Mouse (Mus musculus) limb, embryonic 12.5 days (tissue): Measurements from ENCODE around the gene Dalrd3. TPM values are rescaled to one million over a fixed set of nuclear protein-coding genes. Genes with fewer than 3 reads are reported as not detected.

ENCODE experiments used
- ATAC-seq: fragments of 200-750 bp; cut with Nextera tagmentation; 2 replicates; pipeline ENCODE4 v1.8.0; 2017; ENCODE audit warnings: low read depth, moderate TSS enrichment; ENCODE audit not compliant: insufficient number of reproducible peaks, insufficient read depth, low FRiP score, low TSS enrichment
- H3K27ac ChIP-seq: fragments of 300-500 bp; sonication (generic); 2 replicates; pipeline ENCODE4 v1.5.1; 2016; ENCODE audit warnings: mild to moderate bottlenecking, moderate library complexity
- H3K27me3 ChIP-seq: fragments of 300-500 bp; sonication (generic); 2 replicates; pipeline ENCODE4 v1.6.1; 2016; ENCODE audit warnings: mild to moderate bottlenecking, moderate library complexity
- H3K36me3 ChIP-seq: fragments of 300-500 bp; sonication (generic); 2 replicates; pipeline ENCODE4 v1.6.1; 2016; ENCODE audit warnings: mild to moderate bottlenecking, moderate library complexity
- H3K4me1 ChIP-seq: fragments of 300-500 bp; sonication (generic); replicated peaks from 2 replicates; pipeline ENCODE4 v1.6.1; 2016
- H3K4me2 ChIP-seq: fragments of 300-500 bp; sonication (generic); 2 replicates; pipeline ENCODE4 v1.6.1; 2016; ENCODE audit warnings: mild to moderate bottlenecking, moderate library complexity
- H3K4me3 ChIP-seq: fragments of 300-500 bp; sonication (generic); replicated peaks from 2 replicates; pipeline ENCODE4 v1.5.1; 2016; ENCODE audit warnings: mild to moderate bottlenecking
- H3K9ac ChIP-seq: fragments of 300-500 bp; sonication (generic); replicated peaks from 2 replicates; pipeline ENCODE4 v1.6.1; 2016; ENCODE audit warnings: mild to moderate bottlenecking, moderate library complexity
- H3K9me3 ChIP-seq: fragments of 300-500 bp; sonication (generic); 2 replicates; pipeline ENCODE4 v1.6.1; 2016; ENCODE audit warnings: mild to moderate bottlenecking, moderate library complexity
- WGBS: fragments of 180-500 bp; shearing (Covaris S2); methylation state at CpG from one replicate; pipeline ENCODE4 v1.1.7; 2016; 5-methylcytosine and 5-hydroxymethylcytosine counted together
- polyA plus RNA-seq: library from polyadenylated mRNA; unstranded; fragments of >200 nt; fragmentation: Nextera tagmentation; extraction: Ambion mirVana; gene quantifications from 2 replicates; pipeline ENCODE4 v1.2.1, GENCODE M21; 2016

Gene Dalrd3
- polyA plus RNA-seq, 1 experiment from 2014 or later = 197 TPM

DNA sequence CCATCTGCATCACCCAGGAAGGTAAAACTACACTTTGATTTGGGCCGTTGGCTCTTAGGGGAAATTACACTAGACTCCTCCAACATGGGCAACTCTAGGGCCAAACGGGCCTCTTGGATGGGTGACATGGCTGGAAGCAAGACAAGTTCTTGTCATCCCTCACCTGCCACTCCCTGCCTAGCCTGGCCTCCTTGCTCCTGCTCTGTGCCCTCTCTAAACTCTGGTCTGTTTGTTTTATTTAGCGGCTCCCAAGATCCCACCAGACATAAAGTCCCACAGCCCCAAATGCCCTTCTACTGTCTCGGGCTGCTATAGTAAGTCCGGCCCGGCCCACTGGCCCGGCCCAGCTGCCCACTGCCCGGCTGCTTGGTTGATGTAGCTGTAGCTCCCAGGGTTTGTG lies 6.0 kb upstream of the Dalrd3 start:
- Histone ChIP-seq H3K9me3 (no peaks in the 10 kb centered on the region), H3K4me2 (no peak overlapping the region), H3K4me3 (no peak overlapping the region), H3K9ac (no peak overlapping the region), H3K4me1 (peaks cover 28% of the 10 kb centered on the region), H3K27ac (no peak overlapping the region), H3K36me3 (peaks cover 58% of the 10 kb centered on the region), H3K27me3 (no peaks in the 10 kb centered on the region)
- no peak for ATAC-seq
- whole genome bisulfite sequencing = 91% methylated on average over 8 of the region's 8 CpGs

DNA sequence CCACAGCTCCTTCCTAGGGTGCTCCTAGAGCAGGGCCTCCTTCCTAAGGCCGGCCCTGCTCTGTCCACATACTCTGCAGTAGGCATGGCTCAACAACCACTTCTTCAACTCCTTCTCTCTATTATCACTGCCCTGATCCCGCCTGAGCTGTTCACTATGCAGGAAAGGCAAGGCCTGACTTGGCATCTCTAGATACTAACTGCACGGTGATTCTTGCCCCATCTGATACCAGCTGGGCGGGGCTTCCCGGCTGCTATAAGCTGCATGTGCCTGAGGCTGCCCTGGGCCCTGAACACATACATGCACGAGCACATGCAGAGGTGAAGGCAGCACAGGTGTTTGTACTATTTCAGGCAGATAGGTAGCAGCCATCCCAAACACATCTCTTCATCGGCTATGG lies 5.6 kb upstream of the Dalrd3 start:
- Histone ChIP-seq H3K9ac (no peak overlapping the region), H3K4me1 (peaks cover 33% of the 10 kb centered on the region), H3K4me3 (no peak overlapping the region), H3K9me3 (no peaks in the 10 kb centered on the region), H3K27ac (no peak overlapping the region), H3K36me3 (peaks cover 54% of the 10 kb centered on the region), H3K27me3 (no peaks in the 10 kb centered on the region), H3K4me2 (no peak overlapping the region)
- 84% methylated on average over 7 of the region's 7 CpGs for WGBS
- no peak for ATAC-seq

DNA sequence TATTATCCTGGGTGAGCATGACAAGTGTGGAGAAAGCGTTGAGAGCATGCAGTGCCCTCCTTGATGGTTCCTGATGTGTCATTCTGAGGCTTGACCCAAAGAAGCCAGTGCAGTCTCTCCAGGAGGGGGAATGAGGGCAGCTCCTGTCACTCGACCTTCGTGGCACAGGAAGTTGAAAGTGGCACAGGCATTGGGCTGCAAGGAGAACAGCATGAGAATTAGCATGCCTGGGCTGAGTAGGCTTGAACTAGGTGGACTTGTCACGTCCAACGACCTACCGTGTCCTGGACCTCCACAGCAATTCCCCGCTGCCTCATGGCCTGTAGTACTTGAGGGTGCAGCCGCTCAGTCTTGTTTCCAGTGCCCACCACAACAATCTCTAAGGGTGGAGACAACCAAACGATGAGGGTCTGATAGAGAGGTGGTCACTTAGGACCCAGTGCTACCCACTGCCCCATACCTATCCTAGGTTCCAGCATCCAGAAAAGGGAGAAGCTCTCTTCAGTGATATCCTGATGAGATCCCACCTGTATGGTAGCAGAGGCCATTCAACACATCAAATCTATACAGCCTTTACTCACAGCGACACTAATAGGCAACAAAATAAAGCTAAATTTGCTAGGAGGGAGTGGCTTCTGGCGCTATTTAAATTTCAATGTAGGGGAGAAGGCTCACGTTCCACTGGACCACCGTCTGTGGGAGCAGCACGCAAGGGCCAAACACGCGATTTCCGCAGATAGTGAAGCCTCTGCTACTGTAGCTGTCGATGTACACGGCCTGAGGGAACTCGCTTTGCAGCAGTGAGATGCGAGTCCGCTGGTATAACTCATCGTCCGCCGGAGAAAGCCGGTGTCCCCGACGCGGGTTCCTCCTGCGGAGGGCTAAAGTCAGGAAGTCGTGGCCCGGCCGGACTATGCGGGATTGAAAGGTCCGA lies 3.5 kb upstream of the Dalrd3 start:
- H3K9ac ChIP-seq = peak overlapping the region; percentile 78
- H3K9me3 ChIP-seq = no peaks in the 10 kb centered on the region
- peaks cover 55% of the 10 kb centered on the region for H3K36me3 ChIP-seq
- no peak for ATAC-seq
- no peaks in the 10 kb centered on the region for H3K27me3 ChIP-seq
- H3K4me3 ChIP-seq = peak overlapping the region; percentile 64
- 12% methylated on average over 35 of the region's 35 CpGs for WGBS
- peak overlapping the region; percentile 91 for H3K27ac ChIP-seq
- H3K4me1 ChIP-seq = peaks cover 44% of the 10 kb centered on the region
- H3K4me2 ChIP-seq = peak overlapping the region; percentile 97

DNA sequence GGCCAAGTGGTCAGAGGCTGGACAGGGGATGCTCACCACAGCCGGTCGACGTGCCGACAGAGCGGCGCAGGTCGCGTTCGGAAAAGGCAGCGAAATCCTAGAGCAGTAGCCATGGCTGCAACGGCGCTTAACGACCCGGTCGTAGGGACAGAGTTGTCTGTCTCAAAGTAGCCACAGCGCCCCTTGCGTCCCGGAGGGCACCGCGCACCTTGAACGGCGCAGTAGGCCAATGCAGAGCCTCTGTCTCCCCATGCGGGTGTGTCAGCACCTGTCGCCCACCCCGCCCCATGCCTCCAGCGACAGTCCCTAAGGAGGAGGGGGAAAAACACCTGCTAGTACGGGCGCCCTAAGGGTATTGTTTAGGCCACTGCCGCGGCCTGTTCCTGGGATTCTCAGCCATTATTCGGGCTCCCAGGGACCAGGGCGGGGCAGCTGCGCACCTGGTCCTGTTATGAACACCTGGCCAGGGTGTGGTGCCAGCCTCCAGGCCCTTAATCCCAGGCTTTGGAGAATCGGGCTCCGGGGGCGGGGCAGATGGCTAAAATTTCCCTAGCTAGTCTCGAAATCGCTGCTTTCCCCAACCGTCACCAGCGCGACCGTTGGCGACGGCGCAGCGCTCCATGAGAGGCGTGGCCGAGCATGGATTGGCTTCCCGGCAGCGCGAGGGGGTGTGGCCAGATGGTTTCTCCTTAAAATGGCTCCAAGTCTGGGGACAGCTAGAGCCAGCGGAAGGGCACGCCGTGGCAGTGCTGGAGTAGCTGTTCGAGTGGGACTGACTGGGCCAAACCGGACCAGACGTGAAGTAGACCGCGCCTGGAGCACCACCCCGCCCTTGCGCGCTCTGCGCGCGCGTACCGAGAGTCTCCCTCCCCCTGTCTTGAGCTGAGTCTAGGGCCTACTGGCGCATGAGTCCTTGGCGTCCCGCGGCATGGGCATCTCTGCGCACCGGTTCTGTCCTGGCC lies 2.6 kb upstream of the Dalrd3 start, which contains the start of gene Ndufaf3:
Ndufaf3 (minus strand) TSS at position 620 of the 962 bp plus-strand sequence.
- Histone ChIP-seq H3K27me3 (no peaks in the 10 kb centered on the region), H3K9ac (peak within 1 kb of the TSS; percentile 78), H3K27ac (peak within 1 kb of the TSS; percentile 91), H3K4me2 (peak within 1 kb of the TSS; percentile 97), H3K4me1 (peaks cover 36% of the 10 kb centered on the region), H3K36me3 (peaks cover 55% of the 10 kb centered on the region), H3K4me3 (peak within 1 kb of the TSS; percentile 64), H3K9me3 (no peaks in the 10 kb centered on the region)
- peak; percentile 71 for ATAC-seq
- WGBS = under 1% methylated on average over 73 of the region's 73 CpGs

DNA sequence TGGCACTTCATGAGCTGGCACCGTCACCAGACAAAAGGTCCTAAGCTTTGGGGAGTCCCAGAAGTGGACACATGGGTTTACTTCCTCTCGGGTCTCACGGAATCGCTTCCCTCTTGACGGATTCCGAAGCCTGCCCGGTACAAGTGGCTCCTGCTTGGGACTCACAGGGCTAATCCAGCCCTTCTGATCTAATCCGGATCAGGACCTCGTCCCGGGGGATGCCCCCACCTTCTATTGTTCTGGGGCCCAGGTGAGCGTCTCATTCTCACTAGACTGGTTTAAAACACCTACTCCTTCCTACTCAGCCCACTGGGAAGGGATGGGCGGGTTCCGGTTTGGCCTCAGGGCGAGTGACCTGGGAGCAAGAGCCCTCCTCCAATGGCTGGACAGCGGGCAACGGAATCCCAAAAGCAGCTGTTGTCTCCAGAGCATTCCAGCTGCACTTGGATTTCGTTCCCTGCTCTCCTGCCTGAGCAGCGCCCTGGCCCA lies 1.7 kb upstream of the Dalrd3 start:
- 11% methylated on average over 18 of the region's 18 CpGs for WGBS
- Histone ChIP-seq H3K4me1 (peaks cover 36% of the 10 kb centered on the region), H3K27ac (peak overlapping the region; percentile 91), H3K9ac (peak overlapping the region; percentile 78), H3K4me2 (peak overlapping the region; percentile 97), H3K36me3 (peaks cover 55% of the 10 kb centered on the region), H3K27me3 (no peaks in the 10 kb centered on the region), H3K9me3 (no peaks in the 10 kb centered on the region), H3K4me3 (peak overlapping the region; percentile 64)
- ATAC-seq = no peak

DNA sequence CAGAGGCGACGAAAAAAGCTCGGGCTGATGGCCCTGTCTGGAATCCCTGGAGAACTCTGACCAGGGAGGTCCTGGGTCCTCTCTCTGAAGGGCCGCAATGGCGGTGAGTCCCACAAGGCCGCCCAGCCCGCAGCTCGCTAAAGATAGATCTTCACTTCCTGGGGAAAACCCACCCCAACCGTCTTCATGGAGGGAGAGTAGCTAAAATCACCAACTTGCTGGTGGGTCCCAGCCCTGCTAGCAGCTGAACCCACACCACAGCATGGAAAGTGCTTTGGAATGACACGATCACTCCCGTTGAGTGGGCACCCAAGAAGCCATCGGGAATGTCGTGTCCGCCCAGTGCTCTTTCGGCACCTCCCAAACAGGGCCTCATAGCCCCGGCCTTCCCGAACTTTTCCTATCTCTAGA lies 1.2 kb upstream of the Dalrd3 start:
- H3K4me2 ChIP-seq = peak overlapping the region; percentile 97
- peaks cover 55% of the 10 kb centered on the region for H3K36me3 ChIP-seq
- peaks cover 38% of the 10 kb centered on the region for H3K4me1 ChIP-seq
- H3K27ac ChIP-seq = no peak overlapping the region
- no peaks in the 10 kb centered on the region for H3K27me3 ChIP-seq
- H3K9ac ChIP-seq = no peak overlapping the region
- 77% methylated on average over 17 of the region's 17 CpGs for WGBS
- no peak for ATAC-seq
- no peaks in the 10 kb centered on the region for H3K9me3 ChIP-seq
- peak overlapping the region; percentile 64 for H3K4me3 ChIP-seq

DNA sequence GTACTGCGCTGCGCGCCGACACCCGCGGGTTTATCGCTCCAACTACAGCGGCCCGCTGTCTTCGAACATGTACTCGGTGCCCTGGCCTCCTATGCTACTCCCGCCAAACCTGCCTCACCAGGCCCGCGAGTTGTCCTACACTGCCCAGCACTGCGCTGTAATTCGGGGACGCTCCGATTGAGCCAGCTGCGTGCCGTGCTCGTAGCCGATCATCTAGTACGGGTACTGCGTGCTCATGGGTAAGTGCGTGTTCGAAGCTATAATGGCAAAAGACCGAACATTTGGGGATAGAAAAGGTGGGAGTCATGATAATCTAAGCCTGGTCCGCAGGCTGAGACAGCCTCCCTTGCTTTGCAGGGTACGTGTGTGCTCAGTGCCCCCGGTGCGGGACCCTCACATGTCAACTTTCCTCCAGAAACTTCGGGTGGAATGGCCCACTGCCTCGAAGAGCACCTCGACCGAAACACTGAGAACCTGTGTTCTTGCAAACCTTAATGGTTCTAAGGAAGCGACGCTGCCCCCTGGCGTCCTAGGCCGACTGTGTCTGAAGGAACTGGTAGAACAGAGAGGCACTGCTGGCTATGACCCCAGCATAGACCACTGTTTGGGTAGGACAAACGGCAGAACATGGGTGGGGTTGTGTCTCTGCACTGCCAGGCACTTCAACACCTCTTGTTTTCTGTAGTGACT lies 666 bp downstream of the Dalrd3 start:
- H3K27me3 ChIP-seq = no peaks in the 10 kb centered on the region
- H3K27ac ChIP-seq = peak overlapping the region; percentile 80
- WGBS = 2% methylated on average over 40 of the region's 40 CpGs
- H3K4me3 ChIP-seq = peak overlapping the region; percentile 64
- H3K9ac ChIP-seq = peak overlapping the region; percentile 57
- peaks cover 55% of the 10 kb centered on the region for H3K4me1 ChIP-seq
- no peaks in the 10 kb centered on the region for H3K9me3 ChIP-seq
- 0 out of 2 replicates have a peak, but pooled peaks have one; percentile 1 for ATAC-seq
- peak overlapping the region; percentile 98 for H3K4me2 ChIP-seq
- H3K36me3 ChIP-seq = peaks cover 55% of the 10 kb centered on the region

DNA sequence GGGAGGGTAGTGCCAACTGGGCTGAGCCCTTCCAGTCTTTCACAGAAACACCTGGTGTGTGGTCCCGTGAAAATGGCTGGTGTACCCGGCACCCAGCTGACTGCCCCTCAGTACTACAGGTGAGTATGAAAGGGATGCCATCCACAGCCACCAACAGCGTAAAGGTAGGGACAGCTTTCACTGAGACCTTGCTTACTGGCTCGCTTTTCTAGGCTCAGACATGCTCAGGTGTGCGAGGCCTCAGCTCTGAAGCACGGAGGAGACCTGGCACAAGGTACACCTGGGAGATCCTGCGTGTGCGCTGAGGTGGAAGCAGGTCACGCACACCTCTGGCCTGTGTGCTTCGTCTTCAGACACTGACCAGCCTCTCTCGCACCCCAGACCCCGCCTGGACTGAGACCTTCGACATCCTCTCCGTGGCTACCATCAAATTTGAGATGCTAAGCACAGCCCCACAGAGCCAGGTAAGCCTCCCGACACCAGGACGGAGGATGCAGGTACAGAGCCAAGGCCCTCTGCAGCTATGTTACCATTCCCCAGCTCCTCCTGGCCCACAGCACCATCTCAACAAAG lies 1.8 kb downstream of the Dalrd3 start:
- WGBS = 92% methylated on average over 16 of the region's 16 CpGs
- Histone ChIP-seq H3K27me3 (no peaks in the 10 kb centered on the region), H3K4me2 (no peak overlapping the region), H3K4me3 (no peak overlapping the region), H3K4me1 (peaks cover 58% of the 10 kb centered on the region), H3K36me3 (peaks cover 59% of the 10 kb centered on the region), H3K27ac (no peak overlapping the region), H3K9me3 (no peaks in the 10 kb centered on the region), H3K9ac (no peak overlapping the region)
- no peak for ATAC-seq

DNA sequence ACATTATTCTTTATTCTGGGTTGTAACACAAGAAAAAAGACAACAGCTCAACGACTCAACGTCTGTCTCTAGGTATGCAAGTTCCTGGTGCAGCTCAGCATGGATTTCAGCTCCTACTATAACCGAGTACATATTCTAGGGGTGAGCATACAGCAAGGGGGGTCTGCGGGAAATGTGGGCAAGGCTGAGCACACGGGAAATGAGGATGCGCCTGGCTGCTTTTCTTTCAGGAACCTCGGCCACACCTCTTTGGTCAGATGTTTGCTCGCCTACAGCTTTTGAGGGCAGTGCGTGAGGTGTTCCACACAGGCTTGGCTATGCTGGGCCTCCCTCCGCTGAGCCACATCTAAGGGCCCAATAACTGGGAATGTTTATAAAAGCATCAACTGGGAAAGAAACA lies 2.6 kb downstream of the Dalrd3 start:
- no peak overlapping the region for H3K27ac ChIP-seq
- H3K36me3 ChIP-seq = peaks cover 65% of the 10 kb centered on the region
- no peaks in the 10 kb centered on the region for H3K9me3 ChIP-seq
- H3K4me1 ChIP-seq = peaks cover 67% of the 10 kb centered on the region
- no peak overlapping the region for H3K4me2 ChIP-seq
- no peak overlapping the region for H3K4me3 ChIP-seq
- WGBS = 89% methylated on average over 10 of the region's 10 CpGs
- ATAC-seq = no peak
- no peaks in the 10 kb centered on the region for H3K27me3 ChIP-seq
- H3K9ac ChIP-seq = no peak overlapping the region
